Mouse (Mus musculus) mesoderm, embryonic 11.5 days (tissue): Measurements from ENCODE around the gene Map2k6.

Experiments used
- DNase-seq: peaks from one replicate; pipeline ENCODE4 v3.0.0-alpha.2; 2012; ENCODE audit warnings: low read depth, low spot score

The Map2k6 gene

GRCm38 (mm10) chr11:110551471-110551967 is 152.6 kb downstream of the Map2k6 start:
- peak; percentile 23 for DNase-seq

- no peak for DNase-seq
Measured at GRCm38 (mm10) chr11:110562320-110563081, 163.6 kb downstream of the Map2k6 start.

- DNase-seq = no peak
Measured at GRCm38 (mm10) chr11:110563272-110563671, 164.3 kb downstream of the Map2k6 start.

GRCm38 (mm10) chr11:110563801-110564200 is 164.9 kb downstream of the Map2k6 start:
- no peak for DNase-seq

GRCm38 (mm10) chr11:110566307-110566706 is 167.4 kb downstream of the Map2k6 start:
- no peak for DNase-seq

GRCm38 (mm10) chr11:110572548-110572947 is 173.6 kb downstream of the Map2k6 start:
- DNase-seq = peak; percentile 56
